Mouse (Mus musculus) liver, adult 2 months (tissue): ENCODE results near the gene Gm12394.

Experiments
- CTCF ChIP-seq: fragments of 200-500 bp; IDR thresholded peaks from 2 replicates; pipeline ENCODE4 v1.5.1; 2011; ENCODE audit warnings: low read depth, low read length, control low read depth
- POLR2A ChIP-seq: fragments of 200-500 bp; IDR thresholded peaks from 2 replicates; pipeline ENCODE4 v1.6.1; 2011; ENCODE audit warnings: low read length, control low read depth; ENCODE audit not compliant: insufficient read depth; ENCODE audit errors: extremely low read depth

DNA sequence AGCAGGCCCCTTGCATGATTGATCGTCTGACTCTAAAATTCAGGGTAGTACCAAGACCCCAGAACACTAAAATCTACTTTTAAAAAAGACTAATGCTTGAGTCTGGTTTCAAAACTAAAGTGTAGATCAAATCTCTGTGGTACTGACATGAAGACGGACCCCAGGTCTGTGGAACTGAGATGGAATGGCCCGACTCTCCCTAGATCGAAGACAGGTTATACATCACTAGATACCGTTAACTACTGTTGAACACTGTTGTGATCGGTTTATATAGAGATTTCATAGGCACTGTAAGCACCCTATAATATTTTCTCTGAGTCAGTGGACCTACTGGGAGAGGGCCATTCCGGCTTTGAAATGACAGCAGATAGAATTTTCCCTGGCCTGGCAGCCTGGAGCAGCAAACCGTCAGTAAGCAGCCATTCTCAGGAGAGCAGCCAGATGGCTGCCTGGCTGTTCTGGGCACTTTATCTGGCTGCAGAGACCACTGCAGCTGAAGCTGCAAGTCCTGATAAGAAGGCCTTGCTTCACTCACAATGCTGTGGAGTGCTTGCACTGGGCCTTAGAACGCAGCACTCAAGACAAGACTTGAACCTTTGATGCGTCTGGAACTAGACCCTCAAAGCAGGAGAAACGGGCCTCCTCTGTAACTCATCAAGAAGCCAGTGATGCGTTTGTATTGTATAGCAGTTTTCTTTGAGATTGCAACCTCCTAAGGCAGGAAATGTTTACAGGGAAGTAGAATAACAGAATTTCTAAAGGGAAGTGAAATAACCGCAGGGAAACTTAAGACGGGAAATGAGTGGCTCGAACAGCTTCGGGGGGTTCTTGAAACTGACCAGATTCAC is 23.5 kb upstream of the Gm12394 start:
- TF ChIP-seq POLR2A (no peak), CTCF (no peak)
